Mouse (Mus musculus) midbrain, embryonic 16.5 days (tissue): ENCODE measurements around the gene Lcn11. TPM values are rescaled to one million over a fixed set of nuclear protein-coding genes. Genes with fewer than 3 reads are reported as not detected.
"Not testable (repeated sequence)": the region's sequence is repeated elsewhere in the genome, so short reads cannot be mapped to it uniquely, and the experiment has no call there.

Experiments used
- ATAC-seq: fragments of 200-750 bp; cut with Nextera tagmentation; 2 replicates; pipeline ENCODE4 v1.8.0; 2017; ENCODE audit warnings: moderate TSS enrichment
- H3K27ac ChIP-seq: fragments of 300-500 bp; sonication (generic); 2 replicates; pipeline ENCODE4 v1.5.1; 2014; ENCODE audit warnings: mild to moderate bottlenecking, low read length, mixed read lengths
- H3K27me3 ChIP-seq: fragments of 300-500 bp; sonication (generic); 2 replicates; pipeline ENCODE4 v1.6.1; 2014; ENCODE audit warnings: low read depth, low read length, mixed read lengths; ENCODE audit not compliant: control insufficient read depth, insufficient read depth
- H3K36me3 ChIP-seq: fragments of 300-500 bp; sonication (generic); 2 replicates; pipeline ENCODE4 v1.6.1; 2014; ENCODE audit warnings: mild to moderate bottlenecking, low read length, moderate library complexity, mixed read lengths; ENCODE audit not compliant: control insufficient read depth, insufficient read depth
- H3K4me1 ChIP-seq: fragments of 300-500 bp; sonication (generic); 2 replicates; pipeline ENCODE4 v1.6.1; 2014; ENCODE audit warnings: mild to moderate bottlenecking, low read length, mixed read lengths; ENCODE audit not compliant: control insufficient read depth, insufficient read depth
- H3K4me2 ChIP-seq: fragments of 300-500 bp; sonication (generic); 2 replicates; pipeline ENCODE4 v1.6.1; 2014; ENCODE audit warnings: mild to moderate bottlenecking, low read length, mixed read lengths
- H3K4me3 ChIP-seq: fragments of 300-500 bp; sonication (generic); 2 replicates; pipeline ENCODE4 v1.5.1; 2014; ENCODE audit warnings: low read depth, mild to moderate bottlenecking, low read length, moderate library complexity, mixed read lengths
- H3K9ac ChIP-seq: fragments of 300-500 bp; sonication (generic); 2 replicates; pipeline ENCODE4 v1.6.1; 2014; ENCODE audit warnings: low read depth, low read length, mixed read lengths
- H3K9me3 ChIP-seq: fragments of 300-500 bp; sonication (generic); replicated peaks from 2 replicates; pipeline ENCODE4 v1.6.1; 2014; ENCODE audit warnings: mild to moderate bottlenecking, low read length, mixed read lengths; ENCODE audit not compliant: control insufficient read depth, poor library complexity, severe bottlenecking
- WGBS: fragments of 180-500 bp; shearing (Covaris S2); extraction: QIAGEN DNeasy Blood & Tissue Kit; methylation state at CpG from one replicate; pipeline ENCODE4 v1.1.7; 2014; 5-methylcytosine and 5-hydroxymethylcytosine counted together
- polyA plus RNA-seq: library from polyadenylated mRNA; unstranded; fragments of >200 nt; fragmentation: Nextera tagmentation; extraction: Ambion mirVana; gene quantifications from 2 replicates; pipeline ENCODE4 v1.2.1, GENCODE M21; 2015

Lcn11 gene
- polyA plus RNA-seq, 1 experiment from 2014 or later, result not detected

DNA sequence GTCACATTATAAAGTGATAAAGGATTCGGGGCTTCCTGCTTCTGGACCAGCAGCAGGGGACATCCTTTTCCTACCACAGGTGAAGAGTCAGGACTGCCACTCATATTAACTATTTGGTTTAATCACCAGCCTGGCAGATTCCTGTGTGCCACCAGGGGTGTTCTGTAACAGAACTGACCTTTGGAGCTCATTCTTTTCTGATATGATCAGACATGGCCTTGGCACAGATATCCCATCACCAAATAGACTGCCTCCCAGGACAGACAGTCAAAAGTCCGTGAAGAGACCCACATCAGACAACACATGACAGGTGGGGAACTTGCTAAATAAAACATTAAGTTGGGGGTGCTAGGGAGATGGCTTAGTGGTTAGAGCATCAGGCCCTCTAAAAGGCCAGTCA, 34.9 kb downstream of the Lcn11 start:
- H3K4me3 ChIP-seq, result no peak overlapping the region
- no peak overlapping the region for H3K27ac ChIP-seq
- no peaks in the 10 kb centered on the region for H3K27me3 ChIP-seq
- H3K4me1 ChIP-seq, result no peaks in the 10 kb centered on the region
- ATAC-seq, result no peak
- 72% methylated on average over 2 of the region's 2 CpGs for WGBS
- H3K4me2 ChIP-seq, result no peak overlapping the region
- no peak overlapping the region for H3K9ac ChIP-seq
- H3K9me3 ChIP-seq, result no peaks in the 10 kb centered on the region
- no peaks in the 10 kb centered on the region for H3K36me3 ChIP-seq

- no peaks in the 10 kb centered on the region for H3K27me3 ChIP-seq
- H3K27ac ChIP-seq, result no peak overlapping the region
- no peak overlapping the region for H3K4me2 ChIP-seq
- H3K4me3 ChIP-seq, result no peak overlapping the region
- no peaks in the 10 kb centered on the region for H3K9me3 ChIP-seq
- no peak overlapping the region for H3K9ac ChIP-seq
- ATAC-seq, result no peak
- H3K36me3 ChIP-seq, result no peaks in the 10 kb centered on the region
- H3K4me1 ChIP-seq, result no peaks in the 10 kb centered on the region
- 84% methylated on average over 5 of the region's 5 CpGs for WGBS
Observed at GRCm38 (mm10) chr2:25813364-25813763, 36.5 kb downstream of the Lcn11 start.

- not testable (repeated sequence) for H3K4me3 ChIP-seq, ATAC-seq, H3K27me3 ChIP-seq, H3K9ac ChIP-seq, H3K27ac ChIP-seq, H3K4me1 ChIP-seq, H3K9me3 ChIP-seq, H3K36me3 ChIP-seq, H3K4me2 ChIP-seq
- WGBS, result 74% methylated on average over 1 of the region's 1 CpGs
Observed at GRCm38 (mm10) chr2:25815748-25816147, 38.9 kb downstream of the Lcn11 start, which contains the start of gene Glt6d1. Gene Glt6d1 (minus strand): TSS chr2:25815848.

DNA sequence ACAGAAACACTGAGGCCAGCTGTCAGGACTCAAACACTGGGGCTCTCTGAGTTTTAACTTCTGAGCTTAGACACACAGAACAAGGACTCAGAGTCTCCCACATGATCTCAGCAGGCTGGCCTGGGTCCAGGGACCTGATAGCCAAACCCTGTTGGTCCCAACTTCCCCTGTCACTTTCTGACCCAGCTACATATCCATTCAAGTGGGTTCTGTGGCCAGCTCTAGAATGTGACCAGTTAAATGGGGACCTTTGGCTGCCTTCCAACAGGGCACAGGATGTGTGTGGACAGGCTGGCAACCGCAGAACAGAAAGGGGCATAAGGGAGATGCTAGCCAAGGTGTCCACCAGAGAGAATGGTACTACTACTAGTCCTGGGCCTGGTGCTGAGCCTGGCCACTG, 46.0 kb downstream of the Lcn11 start, which contains the start of gene Lcn9:
Lcn9 (plus strand) TSS at position 348 of the 400 bp plus-strand sequence.
- H3K36me3 ChIP-seq, result no peaks in the 10 kb centered on the region
- WGBS, result 75% methylated on average over 1 of the region's 1 CpGs
- no peak for ATAC-seq

DNA sequence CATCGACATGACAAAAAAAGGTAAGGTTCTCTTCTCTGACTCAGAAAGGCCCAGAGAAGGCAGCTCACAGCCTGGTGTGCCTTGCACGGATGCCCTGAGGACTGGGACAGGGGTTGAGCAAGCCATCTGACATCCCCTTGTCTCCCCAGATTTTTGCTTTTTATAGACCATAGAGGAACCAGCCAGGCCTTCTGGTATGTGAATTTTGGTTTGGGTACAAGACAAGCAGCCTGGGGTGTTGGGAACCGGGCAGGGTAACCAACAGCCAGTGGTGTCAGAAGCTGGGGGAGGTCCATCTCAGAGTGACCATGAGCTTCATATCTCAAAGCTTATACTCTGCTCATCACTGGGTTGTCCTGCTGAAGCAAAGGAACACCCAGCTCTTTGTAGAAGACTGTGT, 47.9 kb downstream of the Lcn11 start:
- Histone ChIP-seq H3K4me1 (no peaks in the 10 kb centered on the region), H3K4me2 (no peak overlapping the region), H3K36me3 (no peaks in the 10 kb centered on the region), H3K9me3 (no peaks in the 10 kb centered on the region), H3K27me3 (no peaks in the 10 kb centered on the region), H3K27ac (no peak overlapping the region), H3K9ac (no peak overlapping the region), H3K4me3 (no peak overlapping the region)
- ATAC-seq, result no peak
- WGBS, result 91% methylated on average over 3 of the region's 3 CpGs

More for the DNA sequence above, 46.0 kb downstream of the Lcn11 start, which contains the start of gene Lcn9:
- no peaks in the 10 kb centered on the region for H3K9me3 ChIP-seq
- no peaks in the 10 kb centered on the region for H3K27me3 ChIP-seq
- H3K4me1 ChIP-seq, result no peaks in the 10 kb centered on the region
- no peak within 1 kb of the TSS for H3K4me3 ChIP-seq
- H3K9ac ChIP-seq, result no peak within 1 kb of the TSS
- H3K27ac ChIP-seq, result no peak within 1 kb of the TSS
- no peak within 1 kb of the TSS for H3K4me2 ChIP-seq

DNA sequence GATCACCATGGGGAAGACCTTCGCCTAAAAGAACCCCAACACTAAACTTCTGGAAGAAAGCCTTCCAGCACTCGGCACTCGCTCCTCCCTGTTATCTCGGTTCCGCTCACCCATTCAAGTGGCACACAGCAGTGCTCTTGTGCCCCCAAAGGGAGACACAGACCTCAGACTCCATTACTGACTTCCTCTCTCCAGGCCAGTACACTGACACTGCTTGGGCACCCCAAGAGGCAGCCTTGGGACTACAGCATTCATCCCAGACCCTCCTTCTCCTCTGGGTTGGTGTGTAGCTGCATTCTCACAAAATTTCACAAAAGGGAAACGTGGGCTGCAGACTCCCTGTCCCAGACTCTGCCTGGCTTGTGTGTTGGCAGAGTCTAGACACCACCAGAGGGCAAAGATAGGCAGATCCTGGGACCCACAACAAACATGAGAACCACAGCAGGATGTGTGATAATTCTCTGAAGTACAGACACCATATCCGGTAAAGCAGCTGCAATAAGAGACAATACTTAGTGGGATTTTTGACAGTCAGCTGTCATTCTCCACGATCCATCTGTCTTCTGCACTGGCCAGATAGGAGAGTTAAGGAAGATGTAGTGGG, 51.6 kb downstream of the Lcn11 start:
- Histone ChIP-seq H3K27ac (no peak overlapping the region), H3K36me3 (no peaks in the 10 kb centered on the region), H3K4me1 (no peaks in the 10 kb centered on the region), H3K9me3 (no peaks in the 10 kb centered on the region), H3K27me3 (no peaks in the 10 kb centered on the region), H3K9ac (no peak overlapping the region), H3K4me2 (no peak overlapping the region), H3K4me3 (no peak overlapping the region)
- WGBS, result 75% methylated on average over 8 of the region's 8 CpGs
- no peak for ATAC-seq

Other genes starting within 250 kb of the Lcn11 start
- gene Traf2, start 230.1 kb upstream of the Lcn11 start, polyA plus RNA-seq, result 15.2 and 15.9 TPM in 2 replicates
- 374 and 380 TPM in 2 replicates for gene Edf1, start 219.2 kb upstream of the Lcn11 start, polyA plus RNA-seq
- gene Mamdc4, start 202.2 kb upstream of the Lcn11 start, polyA plus RNA-seq, result 0.50 and 2.4 TPM in 2 replicates
- 148 and 149 TPM in 2 replicates for gene Phpt1, start 201.8 kb upstream of the Lcn11 start, polyA plus RNA-seq
- gene Ajm1, start 195.3 kb upstream of the Lcn11 start, polyA plus RNA-seq, result 11.4 and 14.9 TPM in 2 replicates
- 64.7 and 68.3 TPM in 2 replicates for gene Rabl6, start 168.5 kb upstream of the Lcn11 start, polyA plus RNA-seq
- gene Ccdc183, start 159.3 kb upstream of the Lcn11 start, polyA plus RNA-seq, result 0.11 and 0.24 TPM in 2 replicates
- 56.4 and 67.2 TPM in 2 replicates for gene Tmem141, start 155.0 kb upstream of the Lcn11 start, polyA plus RNA-seq
- 2.5 and 3.1 TPM in 2 replicates for gene Fcna, start 149.0 kb upstream of the Lcn11 start, polyA plus RNA-seq
- not detected in 2 replicates for gene Lcn8, start 123.9 kb upstream of the Lcn11 start, polyA plus RNA-seq
- not detected in 2 replicates for gene Lcn5, start 119.1 kb upstream of the Lcn11 start, polyA plus RNA-seq
- gene Lcn6, start 100.2 kb upstream of the Lcn11 start, polyA plus RNA-seq, result not detected in 2 replicates
- gene Lcn10, start 94.3 kb upstream of the Lcn11 start, polyA plus RNA-seq, result not detected in 2 replicates
- not detected in 2 replicates for gene Obp2a, start 77.0 kb upstream of the Lcn11 start, polyA plus RNA-seq
- gene Bmyc, start 70.3 kb upstream of the Lcn11 start, polyA plus RNA-seq, result 158 and 170 TPM in 2 replicates
- gene Obp2b, start 40.0 kb upstream of the Lcn11 start, polyA plus RNA-seq, result not detected in 2 replicates
- gene Lcn3, start 11.4 kb upstream of the Lcn11 start, polyA plus RNA-seq, result not detected in 2 replicates
- gene Gm13539, start 5.2 kb downstream of the Lcn11 start, polyA plus RNA-seq, result not detected in 2 replicates
- gene Glt6d1, start 38.8 kb downstream of the Lcn11 start, polyA plus RNA-seq, result not detected in 2 replicates
- not detected in 2 replicates for gene Lcn9, start 46.1 kb downstream of the Lcn11 start, polyA plus RNA-seq
- not detected in 2 replicates for gene Sohlh1, start 70.2 kb downstream of the Lcn11 start, polyA plus RNA-seq
- 18.8 and 21.8 TPM in 2 replicates for gene Kcnt1, start 86.7 kb downstream of the Lcn11 start, polyA plus RNA-seq
- gene Camsap1, start 206.3 kb downstream of the Lcn11 start, polyA plus RNA-seq, result 61.2 and 80.3 TPM in 2 replicates
- 130 and 144 TPM in 2 replicates for gene Ubac1, start 244.7 kb downstream of the Lcn11 start, polyA plus RNA-seq